Mouse (Mus musculus) retina, adult 2 months (tissue): ENCODE data around the gene Rtkn.
"Not testable (repeated sequence)": the region's sequence is repeated elsewhere in the genome, so short reads cannot be mapped to it uniquely, and the experiment has no call there.

ENCODE experiments used
- DNase-seq: peaks from one replicate; pipeline ENCODE4 v3.0.0-alpha.2; 2012; ENCODE audit warnings: low read depth, low spot score

Gene Rtkn

DNA sequence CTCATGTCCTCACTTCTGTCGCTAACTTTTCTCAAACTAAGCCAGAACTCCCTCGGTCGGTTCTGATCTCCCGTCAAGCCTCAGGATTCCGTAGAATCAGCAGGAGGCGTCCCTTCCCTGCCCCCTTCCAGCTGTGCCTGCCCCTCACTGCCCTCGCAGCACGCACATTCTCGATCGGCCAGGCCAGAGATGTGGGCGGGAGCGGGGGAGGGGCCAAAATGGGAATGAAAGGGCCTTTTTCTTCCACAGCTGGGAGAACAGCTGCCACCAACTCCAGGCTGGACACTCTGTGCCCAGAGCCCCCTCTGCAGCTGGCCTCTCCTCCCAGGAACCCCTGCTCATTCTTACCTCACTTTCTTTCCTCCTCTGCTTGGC lies 2.3 kb downstream of the Rtkn start:
- DNase-seq = no peak

DNA sequence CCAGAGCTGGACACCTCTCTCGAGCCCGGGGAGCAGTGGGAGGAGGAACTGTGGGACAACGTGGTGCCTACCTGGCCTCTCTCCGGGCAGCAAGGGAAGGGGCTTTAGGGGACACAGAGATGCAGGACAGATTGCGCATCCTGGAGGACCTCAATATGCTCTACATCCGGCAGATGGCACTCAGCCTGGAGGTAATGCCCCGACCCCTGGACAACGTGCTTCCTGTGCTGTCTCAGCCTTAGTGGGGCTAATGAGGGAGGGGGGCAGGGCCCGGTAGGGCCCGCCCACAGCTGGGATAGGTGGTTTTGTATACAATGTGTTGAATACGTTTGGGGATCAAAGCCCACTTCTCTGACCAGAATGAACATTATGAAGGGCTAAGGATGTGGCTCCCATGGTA lies 2.8 kb downstream of the Rtkn start:
- DNase-seq = no peak

- DNase-seq = no peak
Measured at GRCm38 (mm10) chr6:83140044-83140443, 4.8 kb downstream of the Rtkn start.

DNA sequence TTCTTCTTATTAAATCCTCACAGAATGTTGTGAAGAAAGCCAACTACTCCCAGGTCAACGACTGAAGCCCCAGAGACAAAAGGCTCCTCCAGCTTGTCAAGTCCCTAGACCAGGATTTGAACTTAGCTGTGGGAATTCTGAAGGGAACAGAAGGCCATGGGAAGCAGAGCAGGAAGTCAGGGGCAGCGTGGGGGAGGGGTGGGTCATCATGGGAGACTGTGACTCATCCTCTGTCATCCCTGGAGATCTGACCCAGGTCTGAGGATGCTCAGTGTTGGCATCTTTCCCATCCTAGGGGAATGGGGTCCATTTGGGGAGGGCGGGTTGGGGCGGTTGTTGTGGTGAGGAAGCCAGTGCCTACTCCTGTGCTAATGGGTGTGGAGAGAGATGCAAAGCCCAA lies 6.4 kb downstream of the Rtkn start:
- DNase-seq = no peak

GRCm38 (mm10) chr6:83142211-83142731 lies 7.0 kb downstream of the Rtkn start:
- DNase-seq = no peak

- DNase-seq = no peak
Measured at GRCm38 (mm10) chr6:83142886-83143285, 7.6 kb downstream of the Rtkn start.

DNA sequence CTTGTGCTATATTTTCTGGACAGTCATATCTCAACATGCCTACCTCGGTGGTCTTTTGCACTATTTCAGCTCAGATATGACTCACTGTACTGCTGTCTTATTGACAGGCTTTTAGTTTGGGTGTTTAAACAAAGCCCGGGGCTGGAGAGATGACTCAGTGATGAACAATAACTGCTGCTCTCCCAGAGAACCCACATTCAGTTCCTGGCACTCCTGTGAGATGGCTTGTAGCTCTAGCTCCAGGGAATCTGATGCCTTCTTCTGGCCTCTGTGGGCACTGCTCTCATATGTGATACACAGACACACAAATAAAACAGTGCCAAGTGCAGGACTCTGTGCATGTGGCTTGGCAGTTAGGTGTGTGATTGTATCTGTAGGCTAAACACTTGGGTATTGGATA lies 9.9 kb downstream of the Rtkn start:
- DNase-seq = no peak

GRCm38 (mm10) chr6:83145805-83146204 lies 10.5 kb downstream of the Rtkn start:
- DNase-seq = no peak

DNA sequence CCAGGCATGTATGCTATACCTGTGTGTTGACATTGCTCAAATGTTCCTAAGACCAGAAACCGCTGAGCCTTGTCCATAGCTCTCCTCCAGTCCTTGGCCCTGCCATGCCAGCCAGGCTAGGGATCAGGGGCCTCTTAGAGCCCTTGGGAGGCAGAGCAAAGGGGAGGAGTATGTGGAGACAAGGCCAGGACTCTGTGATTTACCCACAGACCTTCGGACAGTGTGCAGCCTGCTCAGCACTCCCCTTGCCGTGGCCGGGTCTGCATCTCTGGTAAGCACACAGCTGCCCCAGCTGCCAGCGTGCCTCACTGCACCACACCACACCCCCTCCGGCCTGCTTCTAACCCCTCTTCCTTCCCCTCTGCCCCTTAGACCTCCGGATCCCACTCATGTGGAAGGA lies 12.0 kb downstream of the Rtkn start:
- no peak for DNase-seq

DNA sequence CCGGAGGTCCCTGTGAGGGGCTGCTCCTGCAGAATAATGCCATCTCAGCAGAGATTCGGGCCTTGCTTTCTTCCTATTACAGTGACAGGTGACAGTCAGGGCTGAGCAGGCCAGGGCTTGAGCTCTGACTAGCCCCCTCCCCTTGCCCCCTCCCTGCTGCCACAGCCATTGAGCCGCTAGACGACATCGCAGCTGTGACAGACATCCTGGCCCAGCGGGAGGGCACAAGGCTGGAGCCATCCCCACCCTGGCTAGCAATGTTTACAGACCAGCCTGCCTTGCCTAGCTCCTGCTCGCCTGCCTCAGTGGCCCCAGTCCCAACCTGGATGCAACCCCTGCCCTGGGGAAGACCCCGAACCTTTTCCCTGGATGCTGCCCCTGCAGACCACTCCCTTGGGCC lies 16.5 kb downstream of the Rtkn start:
- no peak for DNase-seq

DNA sequence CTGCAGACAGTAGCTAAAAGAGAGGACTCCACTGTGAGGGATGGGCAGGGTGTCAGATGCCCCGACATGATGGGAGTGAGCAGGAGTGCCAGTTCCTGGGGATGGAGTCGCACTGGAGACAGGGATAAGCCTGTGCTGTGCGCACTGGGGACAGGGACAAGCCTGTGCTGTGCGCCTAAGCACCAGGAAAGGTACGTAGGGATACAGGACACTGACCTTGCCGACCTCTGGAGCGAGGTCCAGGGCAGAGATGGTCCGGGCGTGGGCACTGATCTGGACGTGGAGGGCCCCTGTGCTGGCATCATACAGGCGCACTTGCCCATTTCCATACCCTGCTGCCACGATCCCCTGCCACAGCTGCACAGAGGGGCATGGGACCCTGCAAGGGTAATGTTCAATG lies 17.8 kb downstream of the Rtkn start:
- DNase-seq = no peak

DNA sequence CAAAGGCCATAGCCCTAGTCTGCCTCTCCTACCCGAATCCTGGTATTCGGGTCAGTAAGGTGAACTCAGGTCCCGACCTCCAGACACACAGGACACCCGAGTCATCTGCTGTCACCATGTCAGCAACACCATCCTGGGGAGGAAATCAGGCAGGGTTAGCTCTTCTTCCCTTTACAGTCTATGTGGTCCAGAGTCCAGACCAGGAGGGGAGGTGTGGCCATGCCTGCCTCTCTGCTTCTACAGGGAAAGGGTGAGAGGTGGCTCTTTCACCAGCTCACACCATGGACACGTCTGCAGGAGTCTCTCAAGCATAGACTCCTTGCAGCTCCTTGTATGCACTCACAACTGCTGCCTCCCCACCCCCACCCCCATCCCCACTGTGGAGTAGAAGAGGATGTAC lies 18.2 kb downstream of the Rtkn start:
- DNase-seq = no peak

- DNase-seq = no peak
Measured at GRCm38 (mm10) chr6:83155552-83156238, 20.4 kb downstream of the Rtkn start.

DNA sequence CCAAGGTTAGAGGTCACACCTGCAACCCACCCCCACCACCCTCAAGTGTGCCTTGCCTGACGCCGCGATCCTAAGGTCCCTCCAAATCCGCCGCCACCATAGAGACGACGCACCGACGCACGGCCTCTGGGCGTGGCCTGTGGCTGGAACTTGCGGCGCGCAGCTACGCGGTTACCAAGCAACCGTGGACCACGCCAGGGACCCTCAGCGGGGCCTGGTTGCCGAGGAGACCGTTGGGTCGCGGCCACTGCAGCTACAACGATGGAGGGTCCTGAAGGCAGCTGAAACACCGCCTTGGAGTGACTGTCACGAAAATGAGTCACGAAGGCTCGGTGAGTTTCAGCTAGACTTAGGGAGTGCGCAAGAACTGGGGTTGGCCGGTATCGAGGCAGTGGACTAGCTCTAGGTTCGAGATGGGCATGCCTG lies 21.0 kb downstream of the Rtkn start, which contains the start of the genes Wdr54 and 1700003E16Rik:
Gene Wdr54, minus strand, starts transcription at position 139 of the 426 bp plus-strand sequence.
Gene 1700003E16Rik, plus strand, starts transcription at position 146 of the 426 bp plus-strand sequence.
- DNase-seq = peak; percentile 58

- DNase-seq = not testable (repeated sequence)
Measured at GRCm38 (mm10) chr6:83159456-83159855, 24.2 kb downstream of the Rtkn start.

- no peak for DNase-seq
Measured at GRCm38 (mm10) chr6:83161442-83161841, 26.2 kb downstream of the Rtkn start.

- DNase-seq = no peak
Measured at GRCm38 (mm10) chr6:83161921-83162641, 26.8 kb downstream of the Rtkn start.

- peak; percentile 64 for DNase-seq
Measured at GRCm38 (mm10) chr6:83162701-83163100, 27.4 kb downstream of the Rtkn start.

DNA sequence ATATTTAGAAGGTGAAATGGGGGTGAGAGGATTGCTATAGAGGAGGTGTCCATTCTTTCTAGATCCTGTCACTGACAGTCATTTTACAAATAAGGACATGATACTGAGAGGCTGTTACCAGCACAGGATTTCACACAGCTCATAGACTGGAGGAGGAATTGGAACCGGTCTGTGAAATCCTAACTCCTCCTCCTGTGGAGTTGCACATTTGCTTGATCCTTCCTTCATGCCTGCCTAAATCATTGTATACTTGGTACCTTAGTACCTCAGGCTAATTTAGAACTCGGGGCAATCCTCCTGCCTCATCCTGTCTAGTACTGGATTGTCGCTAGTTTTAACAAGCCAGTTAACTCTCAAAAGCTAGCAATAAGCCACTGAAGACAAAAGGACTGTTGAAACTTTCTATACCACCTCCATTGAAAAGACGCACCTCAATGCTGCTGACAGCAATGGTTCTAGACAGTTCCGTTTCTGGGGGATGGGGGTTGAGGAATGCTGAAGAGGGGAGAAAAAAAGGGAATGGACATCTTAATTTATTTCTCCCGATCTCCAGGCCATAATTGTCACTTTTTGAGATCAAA lies 29.9 kb downstream of the Rtkn start:
- DNase-seq = no peak

GRCm38 (mm10) chr6:83165607-83166242 lies 30.5 kb downstream of the Rtkn start, which contains the start of gene Dctn1:
Gene Dctn1, plus strand, starts transcription at chr6:83165920.
- DNase-seq = peak; percentile 93

DNA sequence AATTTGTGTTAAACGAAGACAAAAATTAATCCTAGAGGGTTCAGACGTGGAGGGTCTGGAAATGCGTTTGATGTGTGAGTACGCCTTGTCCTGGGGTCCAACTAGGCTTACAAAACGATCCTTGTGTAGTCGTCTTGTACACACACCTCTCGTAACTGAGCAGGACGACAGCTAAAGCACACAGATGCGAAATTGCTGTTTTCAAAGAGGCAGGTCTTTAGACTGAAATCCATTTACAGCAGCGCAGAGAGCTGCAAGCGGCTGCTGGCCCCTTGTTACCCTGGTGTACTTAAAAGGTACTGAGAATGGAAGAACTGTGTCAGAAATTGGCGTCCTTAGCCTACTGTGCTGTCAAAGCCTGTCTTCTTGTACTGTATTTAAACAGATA lies 31.0 kb downstream of the Rtkn start:
- no peak for DNase-seq

- no peak for DNase-seq
Measured at GRCm38 (mm10) chr6:83169872-83170271, 34.6 kb downstream of the Rtkn start.
